Mouse (Mus musculus): ENCODE results near the gene Sult2b1. TPM values are rescaled to one million over a fixed set of nuclear protein-coding genes. Genes with fewer than 3 reads are reported as not detected.

The Sult2b1 gene
- polyA plus RNA-seq, 1 experiment: 0.87 TPM

DNA sequence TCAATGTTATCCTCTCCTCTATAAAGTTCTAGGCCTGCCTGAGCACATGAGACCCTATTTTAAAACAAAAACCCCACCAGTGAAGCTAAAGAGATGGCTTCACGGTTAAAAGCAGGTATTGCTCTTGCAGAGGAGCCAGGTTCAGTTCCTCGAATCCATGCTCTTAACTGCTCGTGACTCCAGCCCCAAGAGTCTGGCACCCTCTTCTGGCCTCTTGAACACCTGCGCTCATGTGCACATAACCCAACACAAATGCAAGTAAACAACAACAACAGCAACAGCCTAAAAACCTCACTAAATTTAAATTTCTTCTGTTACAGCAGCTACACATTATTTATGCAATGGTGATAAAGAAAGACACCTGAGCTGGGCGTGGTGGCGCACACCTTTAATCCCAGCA lies 17.0 kb downstream of the Sult2b1 start:
- Histone ChIP-seq H3K4me1 (ENCODE audit: control insufficient read depth, insufficient read depth, insufficient read length, low read length) (no peaks in the 10 kb centered on the region), H3K4me3 (ENCODE audit: insufficient read depth, low read depth, low read length) (no peak overlapping the region), H3K27ac (replicated peaks; ENCODE audit: low read depth, low read length) (no peak overlapping the region)

DNA sequence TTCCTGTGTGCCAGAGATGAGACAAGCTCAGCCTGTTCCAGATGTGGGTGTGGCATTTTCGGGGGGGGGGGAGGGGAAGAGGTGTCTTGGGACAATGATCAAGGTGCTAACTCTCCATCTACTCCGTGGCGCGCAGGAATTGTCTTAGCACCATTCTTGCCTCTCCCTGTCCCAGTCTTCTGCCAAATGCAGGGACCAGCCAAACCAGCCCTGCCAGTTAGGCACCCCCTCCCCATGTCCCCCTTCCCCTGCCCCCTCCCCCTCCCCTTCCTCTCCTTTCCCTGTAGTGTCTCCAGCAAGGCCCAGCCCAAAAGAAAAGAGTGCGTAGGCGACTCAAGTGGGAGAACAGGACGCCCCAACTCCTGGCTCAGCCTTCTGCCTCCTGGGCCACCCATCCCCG lies 17.7 kb downstream of the Sult2b1 start:
- Histone ChIP-seq H3K4me3 (ENCODE audit: insufficient read depth, low read depth, low read length) (no peak overlapping the region), H3K27ac (replicated peaks; ENCODE audit: low read depth, low read length) (no peak overlapping the region), H3K4me1 (ENCODE audit: control insufficient read depth, insufficient read depth, insufficient read length, low read length) (no peaks in the 10 kb centered on the region)

DNA sequence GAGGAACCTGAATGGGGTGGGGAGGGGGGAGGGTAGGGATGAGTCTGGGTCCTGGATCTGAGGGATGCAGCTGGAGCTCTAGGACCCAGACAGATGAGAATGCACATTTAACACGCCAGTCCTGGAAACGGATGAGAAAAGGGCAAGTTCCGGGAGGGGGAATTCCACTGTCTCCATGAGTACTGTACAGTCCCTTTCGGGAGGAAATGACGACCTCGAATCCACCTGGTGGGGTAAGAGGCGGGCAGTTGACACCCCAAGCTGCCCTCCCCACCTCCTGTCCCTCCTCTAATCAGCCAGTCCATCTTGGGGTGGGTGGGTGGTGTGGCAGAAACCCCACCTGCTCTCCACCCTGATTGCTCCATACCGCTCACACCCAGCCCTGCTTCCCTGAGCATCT lies 18.5 kb downstream of the Sult2b1 start:
- H3K4me1 ChIP-seq (ENCODE audit: control insufficient read depth, insufficient read depth, insufficient read length, low read length): no peaks in the 10 kb centered on the region
- H3K4me3 ChIP-seq (ENCODE audit: insufficient read depth, low read depth, low read length): no peak overlapping the region
- H3K27ac ChIP-seq (replicated peaks; ENCODE audit: low read depth, low read length): no peak overlapping the region

DNA sequence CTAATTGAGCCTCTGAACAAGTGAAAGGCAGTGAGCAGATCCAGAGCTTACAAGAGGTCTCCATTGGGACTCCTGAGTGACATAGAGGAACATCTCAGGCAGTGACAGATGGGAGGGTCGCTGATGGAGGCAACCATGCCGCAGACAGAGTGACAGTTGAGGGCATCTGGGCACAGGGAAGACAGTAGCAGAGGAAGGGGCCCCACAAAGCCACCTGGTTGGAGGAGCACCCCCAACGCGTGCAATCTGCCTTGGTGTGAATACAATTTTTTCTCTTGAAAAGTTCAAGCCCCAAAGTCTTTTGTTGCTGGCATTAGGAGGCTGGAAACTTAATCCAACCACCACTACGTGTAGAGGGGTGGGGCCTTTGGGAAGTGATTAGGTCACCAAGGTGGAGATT lies 24.3 kb downstream of the Sult2b1 start:
- H3K4me1 ChIP-seq (ENCODE audit: control insufficient read depth, insufficient read depth, insufficient read length, low read length): no peaks in the 10 kb centered on the region
- H3K4me3 ChIP-seq (ENCODE audit: insufficient read depth, low read depth, low read length): no peak overlapping the region
- no peak overlapping the region for H3K27ac ChIP-seq (replicated peaks; ENCODE audit: low read depth, low read length)

DNA sequence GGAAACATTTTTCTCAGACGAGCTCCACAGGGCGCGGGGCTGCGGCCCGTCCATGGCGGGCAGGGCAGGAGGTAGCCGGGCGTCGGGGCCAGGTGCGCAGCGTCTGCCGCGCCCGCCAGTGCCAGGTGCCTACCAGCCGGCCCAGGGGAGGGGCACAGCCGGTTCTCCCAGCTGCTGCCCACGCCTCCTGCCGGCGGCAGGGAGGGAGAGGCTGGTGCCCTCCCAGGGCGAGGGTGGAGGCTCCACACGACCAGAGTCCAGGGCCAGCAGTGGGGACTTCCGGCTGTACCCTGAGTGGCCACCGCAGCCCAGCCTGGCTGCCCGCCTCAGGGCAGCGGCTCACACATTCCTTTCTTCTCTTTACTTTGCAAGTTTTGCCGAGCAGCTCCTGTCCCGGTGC lies 25.1 kb downstream of the Sult2b1 start:
- no peak overlapping the region for H3K4me3 ChIP-seq (ENCODE audit: insufficient read depth, low read depth, low read length)
- H3K4me1 ChIP-seq (ENCODE audit: control insufficient read depth, insufficient read depth, insufficient read length, low read length): no peaks in the 10 kb centered on the region
- no peak overlapping the region for H3K27ac ChIP-seq (replicated peaks; ENCODE audit: low read depth, low read length)

DNA sequence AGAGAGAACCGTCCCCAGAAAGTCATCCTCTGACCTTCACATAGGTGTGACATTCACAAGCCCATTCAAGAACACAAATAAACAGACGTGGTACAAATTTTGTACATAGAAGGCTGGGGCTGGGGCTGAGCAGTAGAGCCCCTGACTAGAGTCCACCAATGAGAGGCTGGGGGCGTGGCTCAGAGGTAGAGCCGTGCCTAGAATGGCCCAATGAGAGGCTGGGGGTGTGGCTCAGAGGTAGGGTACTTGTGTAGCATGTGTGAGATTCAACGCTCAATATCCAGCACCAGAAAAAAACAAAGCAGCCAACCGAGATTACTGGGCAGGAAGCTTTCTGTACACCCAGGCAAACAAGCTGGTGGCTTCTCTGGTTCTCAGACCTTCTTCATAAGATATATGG lies 28.8 kb downstream of the Sult2b1 start:
- Histone ChIP-seq H3K4me1 (ENCODE audit: control insufficient read depth, insufficient read depth, insufficient read length, low read length) (no peaks in the 10 kb centered on the region), H3K27ac (replicated peaks; ENCODE audit: low read depth, low read length) (no peak overlapping the region), H3K4me3 (ENCODE audit: insufficient read depth, low read depth, low read length) (no peak overlapping the region)

DNA sequence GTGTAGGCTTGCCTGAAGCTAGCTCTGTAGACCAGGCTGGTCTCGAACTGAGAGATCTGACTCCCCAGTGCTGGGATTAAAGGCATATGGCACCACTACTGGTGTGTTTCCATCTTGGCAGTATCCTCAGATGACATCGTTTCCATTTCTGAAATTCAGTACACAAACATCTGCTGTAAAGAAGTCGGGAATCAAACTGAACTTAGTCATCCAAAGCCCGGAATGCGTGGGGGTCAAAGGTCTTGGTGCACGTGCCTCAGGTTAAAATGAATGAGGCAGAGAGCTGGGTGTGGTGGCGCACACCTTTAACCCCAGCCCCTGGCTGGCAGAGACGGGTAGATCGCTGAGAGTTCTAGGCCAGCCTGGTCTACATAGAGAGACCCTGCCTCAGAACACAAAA lies 34.3 kb downstream of the Sult2b1 start:
- Histone ChIP-seq H3K4me1 (ENCODE audit: control insufficient read depth, insufficient read depth, insufficient read length, low read length) (no peaks in the 10 kb centered on the region), H3K27ac (replicated peaks; ENCODE audit: low read depth, low read length) (no peak overlapping the region), H3K4me3 (ENCODE audit: insufficient read depth, low read depth, low read length) (no peak overlapping the region)

DNA sequence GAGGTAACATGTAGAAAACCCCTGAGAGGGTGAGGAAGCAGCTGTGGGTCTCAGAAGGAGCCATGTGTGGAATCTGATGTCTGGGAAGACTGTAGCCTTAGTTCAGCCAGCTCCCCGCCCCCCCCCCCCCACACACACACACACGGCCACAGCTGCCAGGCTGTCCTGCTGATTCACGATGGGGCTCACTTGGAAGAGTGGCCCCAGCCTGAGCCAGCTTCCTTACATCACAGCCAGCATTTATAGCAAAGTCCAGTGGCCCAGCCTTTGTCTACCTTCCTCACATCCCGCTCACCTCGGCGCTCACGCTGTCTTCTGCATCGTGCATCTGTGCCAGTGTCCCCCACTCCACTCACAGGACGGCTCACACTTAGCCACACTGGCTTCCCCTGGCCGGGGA lies 35.1 kb downstream of the Sult2b1 start:
- H3K4me1 ChIP-seq (ENCODE audit: control insufficient read depth, insufficient read depth, insufficient read length, low read length): no peaks in the 10 kb centered on the region
- no peak overlapping the region for H3K27ac ChIP-seq (replicated peaks; ENCODE audit: low read depth, low read length)
- no peak overlapping the region for H3K4me3 ChIP-seq (ENCODE audit: insufficient read depth, low read depth, low read length)

DNA sequence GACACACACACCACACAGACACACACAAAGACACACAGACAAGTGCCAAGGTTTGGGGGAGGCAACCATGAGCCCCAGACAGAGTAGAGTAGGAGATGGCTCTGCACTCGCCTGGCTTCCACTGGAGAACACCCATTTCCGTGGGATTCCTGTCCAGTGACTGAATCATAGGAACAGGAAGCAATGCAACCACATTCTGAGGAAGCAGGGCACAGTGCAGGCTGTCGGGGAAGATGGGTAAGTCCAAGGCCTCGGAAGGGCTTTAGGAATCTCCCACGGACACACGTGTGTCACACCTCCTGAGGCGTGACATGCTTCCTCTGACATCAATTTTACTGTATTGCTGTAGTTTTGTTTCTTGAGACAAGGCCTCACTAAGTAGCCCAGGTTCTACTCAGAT lies 36.4 kb downstream of the Sult2b1 start:
- Histone ChIP-seq H3K27ac (replicated peaks; ENCODE audit: low read depth, low read length) (no peak overlapping the region), H3K4me1 (ENCODE audit: control insufficient read depth, insufficient read depth, insufficient read length, low read length) (no peaks in the 10 kb centered on the region), H3K4me3 (ENCODE audit: insufficient read depth, low read depth, low read length) (no peak overlapping the region)

DNA sequence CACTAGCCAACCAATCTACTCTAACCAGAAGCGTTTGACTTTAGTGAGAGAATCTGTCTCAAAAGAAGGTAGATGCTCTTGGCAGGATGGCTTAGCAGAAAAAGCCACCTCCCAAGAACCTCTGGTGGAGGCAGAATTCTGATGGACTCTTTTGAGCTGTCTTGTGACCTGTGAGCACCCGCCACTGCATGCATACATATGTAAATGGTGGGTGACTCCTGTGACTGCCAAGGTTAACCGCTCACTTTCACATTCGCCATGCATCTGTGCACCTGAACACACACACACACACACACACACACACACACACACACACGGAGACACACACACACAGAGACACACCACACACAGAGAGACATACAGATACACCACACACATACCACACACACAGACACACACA lies 37.0 kb downstream of the Sult2b1 start:
- H3K4me1 ChIP-seq (ENCODE audit: control insufficient read depth, insufficient read depth, insufficient read length, low read length): no peaks in the 10 kb centered on the region
- no peak overlapping the region for H3K4me3 ChIP-seq (ENCODE audit: insufficient read depth, low read depth, low read length)
- H3K27ac ChIP-seq (replicated peaks; ENCODE audit: low read depth, low read length): no peak overlapping the region

DNA sequence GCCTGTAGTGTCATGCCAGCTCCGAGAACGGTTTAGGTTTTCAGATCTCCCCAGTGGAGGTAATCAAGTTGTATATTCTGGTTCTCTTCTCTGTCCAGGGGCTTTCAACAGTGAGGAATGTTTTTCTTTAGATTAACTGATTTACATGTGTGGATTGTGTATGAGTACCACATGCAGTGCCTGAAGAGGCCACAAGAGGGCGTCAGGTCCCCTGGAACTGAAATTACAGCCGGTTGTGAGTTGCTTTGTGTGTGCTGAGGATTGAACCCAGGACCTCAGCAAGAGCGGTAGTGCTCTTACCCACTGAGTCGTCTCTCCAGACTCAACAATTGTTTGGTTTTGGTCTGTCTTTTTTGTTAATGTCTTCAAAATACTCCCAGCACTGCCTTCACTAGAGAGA lies 38.0 kb downstream of the Sult2b1 start:
- no peaks in the 10 kb centered on the region for H3K4me1 ChIP-seq (ENCODE audit: control insufficient read depth, insufficient read depth, insufficient read length, low read length)
- no peak overlapping the region for H3K27ac ChIP-seq (replicated peaks; ENCODE audit: low read depth, low read length)
- H3K4me3 ChIP-seq (ENCODE audit: insufficient read depth, low read depth, low read length): no peak overlapping the region

DNA sequence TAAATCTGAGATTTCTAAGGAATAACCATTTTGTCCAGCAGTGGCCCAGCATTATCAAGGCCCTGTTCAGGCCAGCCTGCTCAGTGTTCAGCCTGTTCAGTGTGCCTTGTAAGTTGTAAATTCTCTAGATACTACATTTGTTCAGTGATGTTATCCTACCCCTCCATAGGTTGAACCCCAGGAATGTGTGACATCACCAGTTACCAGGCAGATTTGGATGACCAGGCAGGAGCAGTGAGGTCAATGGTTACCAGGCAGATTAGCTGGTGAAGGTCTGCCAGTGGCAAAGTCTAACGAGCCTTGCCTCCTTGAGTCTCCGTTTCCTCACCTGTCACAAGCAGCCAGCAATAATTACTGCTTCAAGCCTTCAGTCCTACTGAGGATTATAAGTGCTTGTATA lies 40.1 kb downstream of the Sult2b1 start:
- no peak overlapping the region for H3K27ac ChIP-seq (replicated peaks; ENCODE audit: low read depth, low read length)
- no peaks in the 10 kb centered on the region for H3K4me1 ChIP-seq (ENCODE audit: control insufficient read depth, insufficient read depth, insufficient read length, low read length)
- H3K4me3 ChIP-seq (ENCODE audit: insufficient read depth, low read depth, low read length): no peak overlapping the region

DNA sequence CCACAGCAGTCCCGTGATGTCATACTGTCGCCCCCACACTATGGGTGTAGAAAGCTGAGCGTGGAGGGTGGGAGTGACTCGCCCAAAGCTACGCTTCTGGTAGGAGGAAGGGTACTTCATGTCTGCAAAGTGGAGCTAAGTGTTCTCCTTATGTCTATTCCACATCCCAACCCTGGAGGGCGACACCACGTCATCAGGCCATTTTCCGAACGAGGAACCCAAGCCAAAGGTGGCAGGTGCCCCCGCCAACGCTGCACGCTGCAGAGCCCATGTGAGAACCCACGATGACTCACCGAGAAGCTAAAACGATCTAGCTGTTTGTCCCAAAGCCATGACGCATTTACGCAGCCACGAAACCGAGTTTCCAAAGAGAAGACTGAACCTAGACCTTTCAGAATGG lies 42.1 kb downstream of the Sult2b1 start:
- peak overlapping the region; percentile 44 for H3K4me3 ChIP-seq (ENCODE audit: insufficient read depth, low read depth, low read length)
- H3K4me1 ChIP-seq (ENCODE audit: control insufficient read depth, insufficient read depth, insufficient read length, low read length): no peaks in the 10 kb centered on the region

DNA sequence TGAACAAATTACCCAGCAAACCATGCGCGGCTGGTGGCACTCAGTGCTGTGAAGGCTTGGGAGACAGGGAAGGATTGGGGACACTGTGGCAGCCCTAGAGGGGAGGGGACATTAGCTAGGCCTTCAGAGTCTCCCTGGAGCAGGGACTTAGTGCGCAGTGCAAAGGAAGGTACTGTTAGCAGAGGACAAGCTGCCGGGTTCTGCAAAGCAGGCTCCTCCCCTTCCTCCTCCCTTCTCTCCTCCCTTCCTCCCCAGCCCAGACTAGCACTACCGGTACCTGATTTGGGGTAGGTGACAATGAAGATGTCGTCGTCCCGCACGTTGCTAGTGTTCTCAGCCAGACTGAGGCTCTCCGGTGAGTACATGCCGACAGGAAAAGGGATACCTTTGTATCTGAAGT lies 42.7 kb downstream of the Sult2b1 start:
- Histone ChIP-seq H3K4me3 (ENCODE audit: insufficient read depth, low read depth, low read length) (peak overlapping the region; percentile 44), H3K4me1 (ENCODE audit: control insufficient read depth, insufficient read depth, insufficient read length, low read length) (no peaks in the 10 kb centered on the region), H3K27ac (replicated peaks; ENCODE audit: low read depth, low read length) (no peak overlapping the region)

More for the DNA sequence above, 42.1 kb downstream of the Sult2b1 start:
- H3K27ac ChIP-seq (replicated peaks; ENCODE audit: low read depth, low read length): no peak overlapping the region

DNA sequence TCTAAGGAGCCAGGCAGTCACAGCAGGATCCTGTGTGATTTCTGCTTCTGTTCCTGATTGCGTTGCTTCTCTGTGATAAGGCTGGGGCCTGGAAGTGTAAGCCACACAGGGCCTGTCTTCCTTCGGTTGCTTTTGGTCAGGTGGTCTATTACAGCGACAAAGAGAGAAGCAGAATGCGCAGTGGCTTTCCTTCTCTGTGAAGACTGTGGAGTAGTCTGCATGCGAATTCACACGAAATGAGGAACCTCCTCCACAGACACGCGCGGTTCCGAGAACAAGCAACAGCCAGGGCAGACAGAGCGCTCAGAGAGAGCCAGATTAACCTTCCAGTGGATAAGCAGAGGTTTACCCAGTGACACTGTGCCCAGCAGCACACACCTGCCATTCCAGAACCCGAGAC lies 43.2 kb downstream of the Sult2b1 start:
- Histone ChIP-seq H3K4me1 (ENCODE audit: control insufficient read depth, insufficient read depth, insufficient read length, low read length) (no peaks in the 10 kb centered on the region), H3K27ac (replicated peaks; ENCODE audit: low read depth, low read length) (no peak overlapping the region), H3K4me3 (ENCODE audit: insufficient read depth, low read depth, low read length) (peak overlapping the region; percentile 44; the same call in 1 of the 2 replicates)

DNA sequence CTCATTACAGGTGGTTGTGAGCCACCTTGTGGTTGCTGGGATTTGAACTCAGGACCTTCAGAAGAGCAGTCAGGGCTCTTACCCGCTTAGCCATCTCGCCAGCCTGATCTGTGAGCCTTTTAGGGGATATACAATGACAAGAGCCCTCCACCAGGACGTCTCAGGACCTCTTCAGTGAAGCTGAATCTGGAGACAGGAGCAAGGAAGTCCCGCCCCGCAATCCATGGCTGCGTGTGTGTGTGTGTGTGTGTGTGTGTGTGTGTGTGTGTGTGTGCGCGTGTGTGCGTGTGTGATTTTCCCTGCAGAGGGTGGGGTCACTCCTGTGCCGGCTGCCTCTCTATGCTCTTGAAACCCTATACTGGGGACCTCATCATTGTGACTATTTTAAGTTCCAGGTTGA lies 44.6 kb downstream of the Sult2b1 start:
- H3K27ac ChIP-seq (replicated peaks; ENCODE audit: low read depth, low read length): no peak overlapping the region
- H3K4me3 ChIP-seq (ENCODE audit: insufficient read depth, low read depth, low read length): no peak overlapping the region
- no peaks in the 10 kb centered on the region for H3K4me1 ChIP-seq (ENCODE audit: control insufficient read depth, insufficient read depth, insufficient read length, low read length)

DNA sequence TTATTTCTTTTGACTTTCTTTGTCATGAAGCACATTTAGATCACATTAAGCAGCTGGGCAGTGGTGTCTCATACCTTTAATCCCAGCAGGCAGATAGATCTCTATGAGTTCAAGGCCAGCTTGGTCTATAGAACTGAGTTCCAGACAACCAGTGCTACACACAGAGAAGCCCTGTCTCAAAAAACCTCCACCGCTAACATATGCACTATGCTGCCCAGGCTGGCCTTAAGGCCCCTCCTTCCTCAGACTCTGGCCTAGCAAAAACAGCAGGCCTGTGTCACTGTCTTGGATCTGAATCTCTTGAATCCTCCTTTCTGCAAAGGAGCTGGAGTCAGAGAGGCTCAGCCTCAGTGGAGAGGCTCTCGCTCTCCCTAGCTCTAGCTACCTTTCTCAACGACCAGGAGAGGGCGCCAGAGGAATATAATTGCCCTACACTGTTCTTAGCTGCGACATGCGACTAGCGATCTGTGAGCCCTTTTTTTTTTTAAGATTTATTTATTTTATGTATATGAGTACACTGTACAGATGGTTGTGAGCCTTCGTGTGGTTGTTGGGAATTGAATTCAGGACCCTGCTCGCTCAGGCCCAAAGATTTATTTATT lies 45.2 kb downstream of the Sult2b1 start:
- H3K4me3 ChIP-seq (ENCODE audit: insufficient read depth, low read depth, low read length): no peak overlapping the region
- H3K27ac ChIP-seq (replicated peaks; ENCODE audit: low read depth, low read length): no peak overlapping the region
- no peaks in the 10 kb centered on the region for H3K4me1 ChIP-seq (ENCODE audit: control insufficient read depth, insufficient read depth, insufficient read length, low read length)

All from brown adipose tissue, adult 24 weeks (tissue).